Mouse (Mus musculus) lung, adult 2 months (tissue): ENCODE measurements around the gene Card6. TPM values are rescaled to one million over a fixed set of nuclear protein-coding genes. Genes with fewer than 3 reads are reported as not detected.
A peak's percentile ranks its signal among the peaks of the same experiment; 100 is the strongest.

Experiments
- DNase-seq: peaks from one replicate; pipeline ENCODE4 v3.0.0; 2022
- H3K4me1 ChIP-seq: fragments of 200-500 bp; 2 replicates; pipeline ENCODE4 v1.6.1; 2011; ENCODE audit warnings: low read length; ENCODE audit not compliant: control insufficient read depth, insufficient read depth
- H3K4me3 ChIP-seq: fragments of 200-500 bp; replicated peaks from 2 replicates; pipeline ENCODE3; 2011; ENCODE audit warnings: low read depth, mild to moderate bottlenecking, control low read depth, low read length; ENCODE audit errors: extremely low read depth
- CTCF ChIP-seq: fragments of 200-500 bp; IDR thresholded peaks from 2 replicates; pipeline ENCODE4 v1.5.1; 2011; ENCODE audit warnings: mild to moderate bottlenecking, low read length, control low read depth; ENCODE audit not compliant: insufficient read depth
- POLR2A ChIP-seq: fragments of 200-500 bp; IDR thresholded peaks from 2 replicates; pipeline ENCODE4 v1.6.1; 2011; ENCODE audit warnings: low read depth, mild to moderate bottlenecking, control low read depth, low read length, borderline replicate concordance; ENCODE audit errors: extremely low read depth
- WGBS: fragments of 180-500 bp; shearing (Covaris S2); methylation state at CpG from one replicate; pipeline ENCODE4 v1.1.7; 2018; 5-methylcytosine and 5-hydroxymethylcytosine counted together
- polyA plus RNA-seq: library from polyadenylated mRNA; depleted of rRNA; stranded (reverse); fragments of >200 nt; gene quantifications from 2 replicates; pipeline ENCODE4 v1.2.3, GENCODE M21; 2012

Gene Card6
- polyA plus RNA-seq, 1 experiment: 3.3 TPM

DNA sequence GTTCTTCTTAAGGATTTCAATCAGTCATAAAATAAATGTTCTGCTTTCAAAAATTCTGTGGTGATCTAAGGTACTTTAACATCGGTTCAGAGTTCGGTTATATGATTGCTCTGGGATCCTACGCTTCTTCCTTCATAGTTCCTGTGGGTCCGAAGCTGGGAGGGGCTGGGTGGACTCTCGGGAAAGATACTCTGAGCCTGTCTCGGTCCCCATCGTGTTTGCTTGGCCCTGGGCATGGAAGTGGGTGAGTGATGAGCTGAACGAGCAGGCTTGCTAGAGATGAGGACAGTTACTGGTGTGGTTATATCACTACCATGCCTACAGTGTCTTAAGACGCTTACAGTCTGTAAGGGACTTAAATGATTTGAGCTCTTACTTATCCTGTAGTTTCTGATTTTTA is 10.3 kb upstream of the Card6 start:
- no peak for DNase-seq
- Histone ChIP-seq H3K4me1 (no peaks in the 10 kb centered on the region; the same call in none of the 2 replicates), H3K4me3 (no peak overlapping the region)
- no peak for TF ChIP-seq POLR2A
- no peak for TF ChIP-seq CTCF
- WGBS: 82% methylated on average over 9 of the region's 9 CpGs

DNA sequence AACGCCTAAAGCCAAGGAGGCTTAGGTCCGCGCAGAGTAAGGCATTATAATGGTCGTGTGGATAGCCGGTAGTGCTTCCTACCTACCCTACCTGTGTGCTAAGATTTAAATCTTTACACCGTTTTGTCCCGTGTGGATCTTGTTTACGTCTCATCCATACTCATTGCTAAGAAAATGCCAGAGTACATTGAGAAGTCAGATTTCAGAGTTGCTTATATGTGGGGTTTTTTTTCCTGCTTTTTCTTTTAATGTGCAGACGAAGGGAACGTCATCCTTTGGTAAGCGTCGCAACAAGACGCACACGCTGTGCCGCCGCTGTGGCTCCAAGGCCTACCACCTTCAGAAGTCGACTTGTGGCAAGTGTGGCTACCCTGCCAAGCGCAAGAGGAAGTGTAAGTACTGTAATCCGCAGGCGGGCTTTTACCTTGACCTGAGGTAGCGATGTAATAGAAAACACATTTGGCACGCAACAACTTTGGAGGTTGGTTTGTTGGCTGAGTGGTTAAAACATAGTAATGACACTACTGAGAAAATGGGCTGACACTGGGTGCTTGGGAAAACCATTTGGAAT is 8.8 kb upstream of the Card6 start:
- no peak for DNase-seq
- TF ChIP-seq POLR2A: no peak
- TF ChIP-seq CTCF: no peak
- H3K4me3 ChIP-seq: peak overlapping the region; percentile 92
- H3K4me1 ChIP-seq: no peaks in the 10 kb centered on the region; the same call in none of the 2 replicates
- under 1% methylated on average over 22 of the region's 22 CpGs for WGBS

DNA sequence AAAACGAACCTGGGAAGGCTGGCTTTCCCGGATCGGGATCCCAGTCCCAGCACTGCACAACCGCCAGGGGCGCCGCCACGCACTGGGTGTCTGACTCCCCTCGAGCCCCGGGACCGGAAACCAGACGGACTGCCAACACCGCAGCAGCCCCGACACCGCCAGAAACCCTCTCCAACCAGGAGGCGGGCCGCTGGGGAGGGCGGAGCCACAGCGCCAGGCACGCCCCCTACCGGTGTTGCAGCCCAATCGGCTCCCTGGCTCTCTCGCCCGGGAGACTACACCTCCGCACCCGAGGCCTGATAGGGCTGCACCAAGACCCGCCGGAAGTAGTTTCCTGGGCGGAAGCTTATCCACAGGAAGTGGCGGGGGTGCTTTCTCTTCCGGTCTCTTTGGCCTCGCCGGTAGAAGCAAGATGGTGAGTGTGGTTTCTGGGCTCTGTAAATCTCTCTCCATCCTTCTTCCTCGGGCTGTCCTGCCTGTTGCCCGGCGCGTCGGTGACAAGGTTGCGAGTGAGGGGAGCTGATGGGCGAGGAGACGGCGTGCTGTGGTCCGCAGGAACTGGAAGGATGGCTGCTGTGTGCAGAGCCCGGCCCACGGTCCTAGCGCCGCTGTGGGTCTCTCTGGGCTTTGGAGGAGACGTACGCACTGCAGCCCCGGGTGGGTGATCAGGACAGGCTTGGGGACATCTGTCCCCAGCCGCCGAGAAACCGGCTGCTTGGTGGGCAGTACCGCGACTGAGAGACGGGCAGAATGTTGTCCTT is 8.1 kb upstream of the Card6 start, which contains the start of gene Rpl37:
Gene Rpl37 (plus strand): TSS at position 376 of the 761 bp plus-strand sequence.
- H3K4me1 ChIP-seq: no peaks in the 10 kb centered on the region; the same call in none of the 2 replicates
- TF ChIP-seq CTCF (peak; percentile 26; the same call in 1 of the 2 replicates), POLR2A (peak; percentile 66; the same call in 1 of the 2 replicates)
- peak; percentile 98 for DNase-seq
- peak within 1 kb of the TSS; percentile 92 for H3K4me3 ChIP-seq
- WGBS: under 1% methylated on average over 55 of the region's 55 CpGs

DNA sequence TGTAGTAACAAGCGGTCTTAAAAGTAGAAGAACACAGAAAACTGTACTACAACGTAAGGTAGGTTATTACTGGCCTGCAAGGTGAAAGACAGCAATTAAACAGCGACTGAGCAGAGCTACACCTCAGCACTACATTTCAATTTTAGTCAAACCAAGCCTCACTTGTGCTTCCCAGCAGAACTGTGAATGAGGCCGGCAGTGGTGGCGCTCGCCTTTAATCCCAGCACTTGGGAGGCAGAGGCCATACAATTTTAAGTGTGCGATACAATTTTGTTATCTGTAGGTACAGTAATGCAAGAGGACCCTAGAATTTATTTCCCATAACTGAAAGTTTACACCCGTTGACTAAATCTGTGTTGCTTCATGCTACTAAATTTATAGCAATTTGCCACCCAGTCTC is 6.8 kb upstream of the Card6 start:
- Histone ChIP-seq H3K4me3 (no peak overlapping the region), H3K4me1 (no peaks in the 10 kb centered on the region; the same call in none of the 2 replicates)
- DNase-seq: no peak
- TF ChIP-seq POLR2A: no peak
- TF ChIP-seq CTCF: no peak
- WGBS: 61% methylated on average over 8 of the region's 8 CpGs

DNA sequence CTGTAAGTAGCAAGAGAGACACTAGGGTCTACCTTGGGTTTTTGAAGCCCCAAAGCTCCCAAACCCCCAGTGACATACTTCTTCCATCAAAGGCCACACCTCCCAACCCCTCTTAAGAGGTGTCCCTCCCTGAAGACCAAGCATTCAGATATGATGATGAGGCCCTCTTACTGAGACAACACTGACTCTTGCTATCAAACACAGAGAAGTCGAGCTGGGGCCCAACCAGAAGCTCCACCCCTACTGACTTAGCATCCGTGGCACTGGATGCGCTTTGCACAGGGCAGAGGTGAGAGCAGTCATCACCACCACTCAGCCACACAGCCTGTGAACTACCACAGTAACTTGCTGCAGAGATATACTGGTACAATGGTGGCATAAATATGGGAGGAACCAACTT is 4.3 kb upstream of the Card6 start:
- no peak for DNase-seq
- WGBS: 76% methylated on average over 3 of the region's 3 CpGs
- no peak for TF ChIP-seq CTCF
- no peak for TF ChIP-seq POLR2A
- Histone ChIP-seq H3K4me1 (no peaks in the 10 kb centered on the region; the same call in none of the 2 replicates), H3K4me3 (no peak overlapping the region)

DNA sequence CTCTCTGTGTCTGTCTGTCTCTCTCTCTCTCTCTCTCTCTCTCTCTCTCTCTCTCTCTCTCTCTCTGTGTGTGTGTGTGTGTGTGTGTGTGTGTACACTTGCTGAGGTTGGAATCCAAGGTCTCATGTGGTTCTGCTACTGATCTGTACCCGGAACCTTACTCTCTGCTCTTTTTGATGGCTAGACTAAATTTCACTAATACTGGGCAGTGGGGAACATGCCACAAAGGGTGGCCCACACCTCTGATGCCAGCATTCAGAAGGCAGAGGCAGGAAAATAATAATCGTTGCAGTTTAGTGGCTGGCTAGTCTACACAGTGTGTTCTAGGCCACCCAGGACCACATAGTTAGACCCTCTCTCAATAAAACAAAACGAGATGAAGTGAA is 309 bp upstream of the Card6 start:
- Histone ChIP-seq H3K4me3 (no peak overlapping the region), H3K4me1 (no peaks in the 10 kb centered on the region; the same call in 1 of the 2 replicates)
- WGBS: 44% methylated on average over 3 of the region's 3 CpGs
- TF ChIP-seq CTCF: no peak
- no peak for TF ChIP-seq POLR2A
- DNase-seq: no peak

DNA sequence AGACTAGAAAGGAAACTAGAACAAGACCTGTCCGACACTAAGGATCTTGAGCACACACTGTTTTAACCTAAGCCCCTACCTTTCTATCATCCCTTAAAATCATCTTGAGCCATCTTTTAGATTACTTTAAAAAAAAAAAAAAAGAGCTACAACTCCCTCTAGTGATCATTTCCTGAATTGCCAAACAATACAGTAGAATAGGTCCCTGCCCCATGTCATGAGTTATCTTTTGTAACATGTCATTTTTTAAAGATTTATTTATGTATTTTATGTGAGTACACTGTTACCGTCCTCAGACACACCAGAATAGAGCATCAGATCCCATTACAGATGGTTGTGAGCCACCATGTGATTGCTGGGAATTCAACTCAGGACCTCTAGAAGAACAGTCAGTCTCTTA is 2.0 kb downstream of the Card6 start:
- no peak for DNase-seq
- no peaks in the 10 kb centered on the region; the same call in 1 of the 2 replicates for H3K4me1 ChIP-seq
- 33% methylated on average over 2 of the region's 2 CpGs for WGBS
- TF ChIP-seq POLR2A: no peak
- TF ChIP-seq CTCF: peak; percentile 20; the same call in 1 of the 2 replicates
- H3K4me3 ChIP-seq: no peak overlapping the region

DNA sequence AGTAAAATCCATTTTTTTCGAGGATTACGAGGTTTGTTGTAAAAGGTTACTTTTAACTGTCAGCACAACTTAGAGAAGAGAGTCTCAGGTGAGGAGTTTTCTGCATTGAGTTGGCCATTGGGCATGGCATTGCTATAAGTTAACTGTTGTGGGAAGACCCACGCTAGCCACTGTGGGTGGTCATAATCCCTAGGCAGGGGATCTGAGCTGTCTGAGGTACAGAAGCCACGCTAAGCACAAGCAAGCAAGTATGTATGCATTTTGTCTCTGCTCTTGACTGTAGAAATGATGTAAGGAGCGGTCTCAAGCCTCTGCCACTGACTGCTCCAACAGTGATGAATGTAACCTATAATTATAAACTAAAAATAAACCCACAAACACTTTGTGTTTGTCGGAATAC is 2.4 kb downstream of the Card6 start:
- no peak overlapping the region for H3K4me3 ChIP-seq
- 80% methylated on average over 6 of the region's 6 CpGs for WGBS
- TF ChIP-seq POLR2A: no peak
- H3K4me1 ChIP-seq: no peaks in the 10 kb centered on the region; the same call in 1 of the 2 replicates
- DNase-seq: no peak

DNA sequence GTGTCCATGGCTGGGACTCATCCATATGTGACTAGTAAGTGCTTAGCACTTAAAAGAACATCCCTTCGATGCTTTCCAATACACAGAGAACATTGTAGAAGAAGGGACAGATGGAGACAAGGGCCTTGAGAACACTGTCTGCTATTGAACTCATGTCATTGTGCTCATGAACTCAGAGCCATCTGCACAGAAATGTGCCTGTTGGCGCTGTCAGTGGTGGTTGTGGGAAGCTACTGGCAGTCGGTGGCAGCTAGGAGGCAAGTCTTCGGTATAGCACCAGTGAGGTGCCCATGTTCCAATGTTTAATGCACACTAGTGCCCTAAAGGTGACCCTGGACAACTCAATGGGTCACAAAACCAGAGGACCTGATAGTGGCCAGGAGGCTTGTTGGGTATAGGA is 6.0 kb downstream of the Card6 start:
- 95% methylated on average over 4 of the region's 4 CpGs for WGBS
- no peaks in the 10 kb centered on the region; the same call in 1 of the 2 replicates for H3K4me1 ChIP-seq
- no peak for DNase-seq

DNA sequence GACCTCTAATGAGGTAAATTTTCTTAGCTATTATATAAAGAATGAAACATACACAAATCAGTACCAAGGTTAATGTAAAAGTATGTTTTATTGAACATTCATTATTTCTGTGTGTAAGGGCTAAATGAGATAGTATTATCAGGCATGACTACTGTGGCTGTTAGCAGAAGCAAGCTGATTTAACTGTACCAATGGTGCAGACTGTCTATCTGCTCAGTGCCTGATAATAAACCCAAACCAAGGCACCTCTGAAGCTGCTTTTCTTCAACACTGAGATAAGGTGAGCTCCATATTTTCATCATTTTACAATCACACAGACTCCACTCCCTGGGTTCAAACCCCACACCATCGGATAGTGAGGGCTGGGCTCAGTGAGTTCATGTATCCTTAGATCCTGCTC is 11.0 kb downstream of the Card6 start:
- Histone ChIP-seq H3K4me1 (no peaks in the 10 kb centered on the region), H3K4me3 (no peak overlapping the region)
- WGBS: 94% methylated on average over 1 of the region's 1 CpGs
- TF ChIP-seq CTCF (no peak), POLR2A (no peak)
- DNase-seq: no peak

More for the DNA sequence above, 6.0 kb downstream of the Card6 start:
- TF ChIP-seq CTCF: no peak
- no peak for TF ChIP-seq POLR2A
- no peak overlapping the region for H3K4me3 ChIP-seq
